Mouse (Mus musculus): ENCODE results near the gene Tnfaip3.

Tnfaip3 gene

GRCm38 (mm10) chr10:19014381-19015256 lies 838 bp downstream of the Tnfaip3 start:
- DNase-seq, result peak; percentile 78

- no peak for DNase-seq
These were observed 2.1 kb downstream of the Tnfaip3 start for GRCm38 (mm10) chr10:19013351-19013750.

- no peak for DNase-seq
These were observed 2.8 kb downstream of the Tnfaip3 start for GRCm38 (mm10) chr10:19012616-19013015.

GRCm38 (mm10) chr10:19011832-19012440 lies 3.5 kb downstream of the Tnfaip3 start:
- no peak for DNase-seq

- DNase-seq, result no peak
These were observed 5.0 kb downstream of the Tnfaip3 start for GRCm38 (mm10) chr10:19010414-19010813.

GRCm38 (mm10) chr10:19009186-19009672 lies 6.2 kb downstream of the Tnfaip3 start:
- DNase-seq, result no peak

- no peak for DNase-seq
These were observed 6.9 kb downstream of the Tnfaip3 start for GRCm38 (mm10) chr10:19008607-19008940.

GRCm38 (mm10) chr10:19007897-19008606 lies 7.4 kb downstream of the Tnfaip3 start:
- DNase-seq, result no peak

GRCm38 (mm10) chr10:19002091-19002785 lies 13.2 kb downstream of the Tnfaip3 start:
- DNase-seq, result no peak

GRCm38 (mm10) chr10:18999427-18999826 lies 16.0 kb downstream of the Tnfaip3 start:
- peak; percentile 77 for DNase-seq

GRCm38 (mm10) chr10:18996331-18996730 lies 19.1 kb downstream of the Tnfaip3 start:
- DNase-seq, result no peak

- no peak for DNase-seq
These were observed 19.8 kb downstream of the Tnfaip3 start for GRCm38 (mm10) chr10:18995465-18996261.

GRCm38 (mm10) chr10:18992971-18993370 lies 22.5 kb downstream of the Tnfaip3 start:
- no peak for DNase-seq

- DNase-seq, result no peak
These were observed 24.4 kb downstream of the Tnfaip3 start for GRCm38 (mm10) chr10:18991057-18991456.

- no peak for DNase-seq
These were observed 27.6 kb downstream of the Tnfaip3 start for GRCm38 (mm10) chr10:18987907-18988199.

GRCm38 (mm10) chr10:18987046-18987906 lies 28.2 kb downstream of the Tnfaip3 start:
- no peak for DNase-seq

GRCm38 (mm10) chr10:18985516-18985915 lies 29.9 kb downstream of the Tnfaip3 start:
- DNase-seq, result no peak

GRCm38 (mm10) chr10:18983514-18983913 lies 31.9 kb downstream of the Tnfaip3 start:
- no peak for DNase-seq

GRCm38 (mm10) chr10:18974486-18974885 lies 41.0 kb downstream of the Tnfaip3 start:
- DNase-seq, result no peak

- no peak for DNase-seq
These were observed 48.6 kb downstream of the Tnfaip3 start for GRCm38 (mm10) chr10:18966893-18967292.

- DNase-seq, result no peak
These were observed 49.9 kb downstream of the Tnfaip3 start for GRCm38 (mm10) chr10:18965601-18966000.
